Mouse (Mus musculus) embryonic fibroblast, embryonic 13.5 days (primary cell): ENCODE results near the gene Hivep2.

Experiments used
- CTCF ChIP-seq: IDR thresholded peaks from 2 replicates; pipeline ENCODE4 v1.5.1; 2011; ENCODE audit warnings: mild to moderate bottlenecking, control low read depth, low read length, moderate library complexity, borderline replicate concordance; ENCODE audit not compliant: insufficient read depth
- POLR2A ChIP-seq: IDR thresholded peaks from 2 replicates; pipeline ENCODE4 v1.6.1; 2011; ENCODE audit warnings: low read depth, mild to moderate bottlenecking, control low read depth, low read length, moderate library complexity

- no peak for TF ChIP-seq POLR2A
- TF ChIP-seq CTCF = no peak
Observed at GRCm38 (mm10) chr10:14119201-14119600, 153.3 kb downstream of the Hivep2 start.
